Mouse (Mus musculus): Measurements from ENCODE around the gene Grik3. TPM values are rescaled to one million over a fixed set of nuclear protein-coding genes. Genes with fewer than 3 reads are reported as not detected.

The Grik3 gene
- polyA plus RNA-seq, 1 experiment from 2014 or later, result 0.15 TPM

DNA sequence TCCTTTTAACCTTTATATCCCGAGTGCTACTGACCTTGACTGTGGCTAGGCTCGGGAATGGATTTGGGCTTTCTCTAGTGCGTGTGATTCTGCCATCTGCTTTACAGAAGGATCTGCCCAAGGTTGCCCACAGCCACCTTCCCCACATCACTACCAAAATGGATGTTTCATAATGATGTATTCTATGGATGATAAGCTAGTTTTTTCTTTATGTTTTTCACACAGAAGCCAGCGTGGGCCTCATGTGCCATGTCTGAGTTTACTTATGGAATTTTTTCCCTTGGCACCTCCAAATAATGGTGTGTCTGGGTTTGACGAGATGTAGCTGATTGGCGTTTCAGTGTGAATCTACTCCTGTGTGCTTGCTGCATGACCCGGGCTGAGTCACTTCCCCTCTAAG, 7.0 kb downstream of the Grik3 start:
- Histone ChIP-seq H3K27ac (no peak overlapping the region), H3K36me3 (no peaks in the 10 kb centered on the region), H3K4me3 (no peak overlapping the region), H3K27me3 (ENCODE audit: insufficient read depth, poor library complexity, severe bottlenecking) (peaks cover 81% of the 10 kb centered on the region), H3K9me3 (no peaks in the 10 kb centered on the region), H3K4me1 (no peaks in the 10 kb centered on the region)
- 29% methylated on average over 7 of the region's 7 CpGs for WGBS
- DNase-seq (ENCODE audit: low spot score), result no peak

DNA sequence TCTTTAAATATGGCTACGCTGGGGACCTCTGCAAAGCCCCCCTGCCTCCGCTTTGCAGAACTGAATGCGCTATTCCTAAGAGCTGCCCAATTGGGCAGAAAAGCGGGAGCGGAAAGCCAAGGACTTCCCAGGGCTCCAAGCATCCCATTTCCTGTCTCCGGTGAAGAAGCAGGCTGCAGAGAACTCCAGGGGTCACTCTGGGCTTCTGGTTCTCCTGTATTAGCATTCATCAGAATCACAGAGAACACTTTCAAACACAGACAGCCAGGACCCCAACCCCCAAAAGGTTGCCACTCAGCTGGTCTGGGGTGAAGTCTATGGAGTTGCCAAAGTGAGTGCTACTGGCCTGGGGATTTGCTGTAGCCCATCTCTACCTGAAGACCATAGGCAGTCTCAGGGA, 8.4 kb downstream of the Grik3 start:
- Histone ChIP-seq H3K36me3 (no peaks in the 10 kb centered on the region), H3K9me3 (no peaks in the 10 kb centered on the region), H3K4me1 (no peaks in the 10 kb centered on the region), H3K4me3 (no peak overlapping the region), H3K27ac (no peak overlapping the region), H3K27me3 (ENCODE audit: insufficient read depth, poor library complexity, severe bottlenecking) (peaks cover 67% of the 10 kb centered on the region)
- DNase-seq (ENCODE audit: low spot score), result no peak
- 9% methylated on average over 6 of the region's 6 CpGs for WGBS

DNA sequence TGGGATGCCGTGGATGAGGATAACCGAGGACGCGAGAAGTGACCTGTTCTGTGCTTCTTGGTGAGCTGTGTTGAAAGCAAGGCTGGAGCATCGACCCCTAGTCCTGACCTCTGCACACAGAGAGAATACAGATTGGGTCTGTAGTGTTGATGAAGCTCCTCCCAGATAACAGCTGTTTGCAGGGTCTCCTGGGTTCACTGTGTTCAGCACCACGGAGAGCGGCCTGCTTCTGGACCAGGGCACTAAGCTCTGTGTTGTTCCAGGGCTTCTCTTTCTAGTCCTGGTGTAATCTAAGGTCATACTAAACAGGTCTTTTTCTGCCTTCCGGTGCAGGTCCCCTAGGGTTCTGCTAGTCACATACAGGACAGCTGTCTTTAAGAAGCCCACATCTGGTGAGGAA, 12.4 kb downstream of the Grik3 start:
- no peaks in the 10 kb centered on the region for H3K9me3 ChIP-seq
- no peaks in the 10 kb centered on the region for H3K36me3 ChIP-seq
- peaks cover 29% of the 10 kb centered on the region for H3K27me3 ChIP-seq (ENCODE audit: insufficient read depth, poor library complexity, severe bottlenecking)
- no peaks in the 10 kb centered on the region for H3K4me1 ChIP-seq
- H3K4me3 ChIP-seq, result no peak overlapping the region
- no peak overlapping the region for H3K27ac ChIP-seq
- no peak for DNase-seq (ENCODE audit: low spot score)
- WGBS, result 48% methylated on average over 8 of the region's 8 CpGs

DNA sequence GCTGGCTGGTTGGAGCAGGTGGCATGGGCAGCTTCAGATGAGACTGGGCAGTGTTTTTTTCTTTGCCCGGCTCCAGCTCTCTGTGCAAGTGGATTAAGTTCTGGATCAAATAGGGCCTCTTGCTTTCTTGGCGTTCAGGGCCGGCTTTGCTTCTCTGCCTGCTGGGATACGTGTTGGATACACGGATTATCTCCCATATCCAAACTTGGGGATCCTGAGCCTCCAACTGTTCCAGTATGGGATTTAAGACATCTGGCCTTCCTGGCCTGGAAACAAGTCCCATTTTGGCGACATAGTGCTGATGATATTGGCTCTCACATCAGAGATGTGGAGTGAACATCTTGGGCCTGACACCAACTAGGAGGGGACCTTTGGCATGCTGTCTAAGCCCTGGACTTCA, 21.9 kb downstream of the Grik3 start:
- 80% methylated on average over 6 of the region's 6 CpGs for WGBS
- Histone ChIP-seq H3K4me3 (no peak overlapping the region), H3K27ac (no peak overlapping the region), H3K4me1 (no peaks in the 10 kb centered on the region), H3K9me3 (no peaks in the 10 kb centered on the region), H3K36me3 (no peaks in the 10 kb centered on the region), H3K27me3 (ENCODE audit: insufficient read depth, poor library complexity, severe bottlenecking) (peaks cover 47% of the 10 kb centered on the region)
- DNase-seq (ENCODE audit: low spot score), result no peak

DNA sequence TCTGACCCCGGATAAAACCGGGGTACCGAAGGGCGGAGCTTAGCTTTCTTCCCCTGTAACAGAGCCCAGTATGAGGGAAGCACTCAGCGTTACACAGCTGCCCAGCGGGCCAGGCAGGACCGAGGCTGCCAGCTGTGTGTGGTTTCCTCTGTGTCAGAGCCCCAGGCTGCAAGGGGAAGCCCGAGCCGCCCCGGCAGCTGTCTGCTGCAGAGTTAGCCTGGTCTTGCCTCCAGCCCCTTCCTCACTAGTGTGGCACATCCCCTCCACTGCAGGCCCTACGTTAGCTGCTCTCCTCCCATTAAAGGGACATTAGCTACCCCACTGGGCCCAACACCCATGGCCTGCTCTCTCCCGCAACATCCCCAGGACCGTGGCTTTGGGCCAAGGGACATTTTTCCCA, 25.1 kb downstream of the Grik3 start:
- DNase-seq (ENCODE audit: low spot score), result no peak
- WGBS, result 63% methylated on average over 13 of the region's 13 CpGs
- peaks cover 30% of the 10 kb centered on the region for H3K27me3 ChIP-seq (ENCODE audit: insufficient read depth, poor library complexity, severe bottlenecking)
- no peaks in the 10 kb centered on the region for H3K36me3 ChIP-seq
- no peak overlapping the region for H3K4me3 ChIP-seq
- no peak overlapping the region for H3K27ac ChIP-seq
- H3K9me3 ChIP-seq, result no peaks in the 10 kb centered on the region
- no peaks in the 10 kb centered on the region for H3K4me1 ChIP-seq

DNA sequence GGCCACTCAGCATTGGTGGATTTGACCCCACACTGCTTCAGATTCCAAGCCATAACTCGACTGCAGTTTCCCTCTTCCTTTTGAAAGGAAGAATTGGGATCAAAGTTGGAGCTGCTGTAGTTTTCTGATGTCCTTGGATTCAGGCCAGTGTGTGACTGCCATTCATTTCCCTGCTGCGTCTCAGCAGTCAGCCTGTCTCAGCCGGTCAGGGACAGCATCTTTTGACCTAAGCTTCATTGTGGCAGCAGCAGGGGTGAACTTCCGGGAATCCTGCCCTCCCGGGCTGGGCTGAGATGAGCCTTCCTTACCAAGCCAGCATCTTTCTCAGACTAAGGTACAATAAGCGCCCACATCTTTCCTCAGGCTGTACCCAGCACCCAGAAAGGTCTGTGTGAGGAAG, 26.1 kb downstream of the Grik3 start:
- no peak for DNase-seq (ENCODE audit: low spot score)
- Histone ChIP-seq H3K4me3 (no peak overlapping the region), H3K4me1 (no peaks in the 10 kb centered on the region), H3K27me3 (ENCODE audit: insufficient read depth, poor library complexity, severe bottlenecking) (peaks cover 26% of the 10 kb centered on the region), H3K27ac (no peak overlapping the region), H3K36me3 (no peaks in the 10 kb centered on the region), H3K9me3 (no peaks in the 10 kb centered on the region)
- WGBS, result 60% methylated on average over 6 of the region's 6 CpGs

DNA sequence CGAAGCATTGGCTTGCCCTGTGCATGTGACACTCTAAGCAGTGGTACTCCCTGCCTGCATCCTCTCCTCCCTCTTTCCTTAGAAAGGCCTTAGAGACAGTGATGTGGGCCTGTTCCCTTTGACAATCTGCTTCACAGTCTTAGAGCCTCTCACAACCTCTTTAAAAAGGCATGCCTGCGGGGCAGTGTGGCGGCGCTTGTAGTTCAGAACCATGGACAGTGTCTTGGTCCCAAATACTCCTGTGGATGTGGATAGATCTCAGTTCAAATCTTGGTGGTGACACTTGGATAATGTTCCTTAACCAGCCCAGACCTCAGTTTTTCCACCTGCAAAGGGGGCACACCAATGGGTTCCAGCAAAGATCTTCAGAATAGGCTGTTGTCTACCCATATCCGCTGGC, 28.4 kb downstream of the Grik3 start:
- no peaks in the 10 kb centered on the region for H3K36me3 ChIP-seq
- H3K27me3 ChIP-seq (ENCODE audit: insufficient read depth, poor library complexity, severe bottlenecking), result peaks cover 18% of the 10 kb centered on the region
- H3K9me3 ChIP-seq, result no peaks in the 10 kb centered on the region
- no peak overlapping the region for H3K27ac ChIP-seq
- WGBS, result 67% methylated on average over 5 of the region's 5 CpGs
- H3K4me3 ChIP-seq, result no peak overlapping the region
- no peak for DNase-seq (ENCODE audit: low spot score)
- H3K4me1 ChIP-seq, result no peaks in the 10 kb centered on the region

DNA sequence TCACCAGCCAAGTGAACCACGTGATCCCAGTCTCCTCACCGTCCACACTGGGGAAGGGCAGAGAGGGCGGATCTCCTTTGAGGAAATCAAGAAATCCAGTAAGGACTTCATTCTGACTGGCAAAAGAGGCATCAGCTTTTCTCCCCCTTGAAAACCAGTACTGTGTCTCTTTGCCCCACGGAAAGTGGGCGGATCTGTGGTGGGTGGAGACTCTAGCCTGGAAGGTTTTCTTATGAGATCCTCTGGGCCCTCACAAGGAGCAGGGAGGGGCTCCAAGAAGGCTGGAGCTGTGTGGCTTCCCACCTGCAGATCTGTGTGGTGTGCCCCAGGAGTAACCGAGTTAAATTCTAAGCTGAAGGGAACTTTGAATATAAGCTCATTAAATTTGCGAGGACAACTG, 32.4 kb downstream of the Grik3 start:
- no peaks in the 10 kb centered on the region for H3K4me1 ChIP-seq
- DNase-seq (ENCODE audit: low spot score), result no peak
- no peak overlapping the region for H3K27ac ChIP-seq
- H3K36me3 ChIP-seq, result no peaks in the 10 kb centered on the region
- no peak overlapping the region for H3K4me3 ChIP-seq
- H3K9me3 ChIP-seq, result no peaks in the 10 kb centered on the region
- peaks cover 9% of the 10 kb centered on the region for H3K27me3 ChIP-seq (ENCODE audit: insufficient read depth, poor library complexity, severe bottlenecking)
- 58% methylated on average over 7 of the region's 7 CpGs for WGBS

DNA sequence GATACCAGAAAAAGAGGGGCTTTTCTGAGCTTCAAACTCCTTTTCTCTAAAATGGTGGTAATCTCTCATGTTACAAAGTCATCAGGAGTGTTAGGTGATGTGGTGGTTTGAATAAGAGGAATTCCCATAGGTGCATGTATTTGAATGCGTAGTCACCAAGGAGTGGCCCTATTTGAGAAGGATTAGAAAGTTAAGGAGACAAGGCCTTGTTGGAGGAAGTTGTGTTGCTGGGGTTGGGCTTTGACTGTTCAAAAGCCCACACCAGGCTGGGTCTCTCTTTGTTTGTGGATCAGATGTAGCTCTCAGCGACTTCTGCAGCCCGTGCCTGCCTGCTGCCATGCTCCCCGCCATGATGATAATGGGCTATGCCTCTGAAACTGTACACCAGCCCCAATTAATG, 34.8 kb downstream of the Grik3 start:
- Histone ChIP-seq H3K27me3 (ENCODE audit: insufficient read depth, poor library complexity, severe bottlenecking) (peaks cover 9% of the 10 kb centered on the region), H3K4me3 (no peak overlapping the region), H3K4me1 (no peaks in the 10 kb centered on the region), H3K9me3 (no peaks in the 10 kb centered on the region), H3K36me3 (no peaks in the 10 kb centered on the region), H3K27ac (no peak overlapping the region)
- DNase-seq (ENCODE audit: low spot score), result no peak
- 76% methylated on average over 4 of the region's 4 CpGs for WGBS

DNA sequence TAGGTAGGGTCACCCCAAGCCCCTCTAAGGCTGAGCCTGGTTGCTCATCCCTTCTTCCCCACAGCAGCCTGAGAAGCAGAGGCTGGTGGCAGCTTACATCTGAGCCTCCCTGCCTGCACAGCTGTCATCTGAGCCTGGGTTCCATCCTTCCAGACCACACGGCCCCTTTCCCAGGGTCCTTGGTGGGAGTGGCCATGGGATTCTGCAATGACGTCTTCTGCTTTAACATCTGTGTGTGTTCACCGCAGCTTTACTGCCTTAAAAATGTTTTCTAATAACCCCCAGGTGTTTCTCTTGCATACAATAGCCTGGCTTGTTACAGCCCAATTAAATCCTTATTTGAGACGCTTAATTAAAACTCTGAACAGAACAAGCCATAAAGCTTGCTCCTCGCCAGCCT, 35.9 kb downstream of the Grik3 start:
- Histone ChIP-seq H3K4me3 (no peak overlapping the region), H3K9me3 (no peaks in the 10 kb centered on the region), H3K36me3 (no peaks in the 10 kb centered on the region), H3K27ac (no peak overlapping the region), H3K4me1 (no peaks in the 10 kb centered on the region), H3K27me3 (ENCODE audit: insufficient read depth, poor library complexity, severe bottlenecking) (peaks cover 13% of the 10 kb centered on the region)
- DNase-seq (ENCODE audit: low spot score), result no peak
- 74% methylated on average over 5 of the region's 5 CpGs for WGBS

DNA sequence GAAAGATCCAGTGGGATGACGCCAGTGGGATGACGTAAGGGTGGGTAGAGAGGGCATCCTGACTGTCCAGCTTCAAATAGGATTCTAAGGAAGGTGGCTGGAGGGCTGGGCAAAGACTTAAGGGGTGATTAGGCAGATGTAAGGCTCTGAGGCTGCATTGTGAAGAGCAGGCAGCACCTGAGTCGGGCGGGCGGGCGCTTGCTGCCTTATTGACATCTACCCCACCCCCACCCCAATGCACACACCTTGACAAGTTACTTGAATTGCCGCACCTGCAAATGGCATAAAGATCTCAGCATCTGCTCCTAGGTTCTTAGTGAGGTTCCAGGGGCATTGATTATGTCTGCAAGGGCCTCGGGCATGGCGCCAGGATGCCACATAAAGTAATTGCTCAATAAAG, 43.5 kb downstream of the Grik3 start:
- H3K4me3 ChIP-seq, result no peak overlapping the region
- DNase-seq (ENCODE audit: low spot score), result no peak
- H3K27me3 ChIP-seq (ENCODE audit: insufficient read depth, poor library complexity, severe bottlenecking), result peaks cover 76% of the 10 kb centered on the region
- no peak overlapping the region for H3K27ac ChIP-seq
- no peaks in the 10 kb centered on the region for H3K9me3 ChIP-seq
- peaks cover 13% of the 10 kb centered on the region for H3K4me1 ChIP-seq
- 32% methylated on average over 9 of the region's 9 CpGs for WGBS
- no peaks in the 10 kb centered on the region for H3K36me3 ChIP-seq

DNA sequence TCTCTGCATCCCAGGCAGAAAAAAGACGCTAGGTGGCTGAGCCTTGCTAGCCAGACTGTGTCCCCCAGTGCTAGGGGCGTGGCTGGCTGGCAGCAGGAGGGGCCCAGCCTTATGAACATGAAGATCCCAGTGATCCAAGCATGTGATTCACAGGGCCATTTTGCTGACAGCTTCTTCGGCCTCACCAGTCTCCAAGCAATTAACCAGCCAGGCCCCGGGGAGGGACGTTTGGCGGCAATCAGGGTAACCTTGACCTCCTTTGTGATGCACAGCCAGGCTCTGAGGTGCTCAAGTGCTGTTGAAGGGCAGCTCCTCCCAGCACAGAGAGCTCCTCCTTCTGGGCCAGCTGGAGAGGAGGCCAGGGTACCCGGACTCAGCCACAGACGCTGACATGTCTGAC, 43.9 kb downstream of the Grik3 start:
- Histone ChIP-seq H3K27ac (no peak overlapping the region), H3K36me3 (no peaks in the 10 kb centered on the region), H3K4me3 (no peak overlapping the region), H3K9me3 (no peaks in the 10 kb centered on the region), H3K27me3 (ENCODE audit: insufficient read depth, poor library complexity, severe bottlenecking) (peaks cover 81% of the 10 kb centered on the region), H3K4me1 (peaks cover 13% of the 10 kb centered on the region)
- no peak for DNase-seq (ENCODE audit: low spot score)
- 3% methylated on average over 8 of the region's 8 CpGs for WGBS

DNA sequence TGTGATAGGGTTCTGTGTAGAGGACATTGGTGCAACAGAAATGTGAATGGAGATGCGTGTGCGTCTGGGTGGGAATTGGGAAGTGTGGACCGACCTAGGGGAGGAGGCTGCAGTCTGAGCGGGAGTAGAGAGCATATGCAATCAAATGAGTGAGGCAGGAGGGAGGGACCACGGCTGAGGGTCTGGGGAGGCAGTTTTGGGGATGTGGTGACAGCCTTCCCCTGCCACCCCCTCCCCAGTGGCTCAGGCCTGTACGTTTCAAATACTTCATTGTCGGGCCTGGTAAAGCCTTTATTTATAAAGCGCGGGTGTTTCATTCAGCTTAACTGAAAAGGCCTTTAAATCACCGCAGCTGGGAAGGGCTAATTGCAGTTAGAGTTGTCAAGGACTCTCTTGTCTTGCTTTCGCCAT, 44.5 kb downstream of the Grik3 start:
- 15% methylated on average over 11 of the region's 11 CpGs for WGBS
- no peak overlapping the region for H3K27ac ChIP-seq
- peaks cover 82% of the 10 kb centered on the region for H3K27me3 ChIP-seq (ENCODE audit: insufficient read depth, poor library complexity, severe bottlenecking)
- DNase-seq (ENCODE audit: low spot score), result no peak
- H3K4me3 ChIP-seq, result no peak overlapping the region
- no peaks in the 10 kb centered on the region for H3K9me3 ChIP-seq
- H3K4me1 ChIP-seq, result peaks cover 13% of the 10 kb centered on the region
- H3K36me3 ChIP-seq, result no peaks in the 10 kb centered on the region

DNA sequence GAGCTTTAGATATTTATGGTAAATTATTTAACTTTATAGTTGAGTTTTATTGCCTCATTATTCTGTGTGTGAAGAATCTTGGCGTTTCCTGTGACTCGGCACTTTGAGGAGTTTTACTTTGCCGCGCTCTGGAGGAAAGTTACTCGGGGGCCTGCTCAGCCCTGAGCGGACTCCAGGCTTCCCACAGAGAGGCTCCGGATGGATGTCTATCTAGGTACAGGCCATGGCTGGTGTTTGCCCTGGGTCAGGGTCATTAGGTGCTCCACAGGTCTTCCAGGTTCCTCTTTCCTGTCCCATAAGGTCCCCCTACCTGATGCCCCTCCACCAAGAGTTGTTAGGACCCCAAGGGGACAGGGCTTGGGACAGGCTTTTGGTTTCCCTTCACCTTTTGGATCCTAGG, 45.0 kb downstream of the Grik3 start:
- no peak overlapping the region for H3K4me3 ChIP-seq
- peaks cover 13% of the 10 kb centered on the region for H3K4me1 ChIP-seq
- H3K36me3 ChIP-seq, result no peaks in the 10 kb centered on the region
- H3K27me3 ChIP-seq (ENCODE audit: insufficient read depth, poor library complexity, severe bottlenecking), result peaks cover 85% of the 10 kb centered on the region
- H3K9me3 ChIP-seq, result no peaks in the 10 kb centered on the region
- DNase-seq (ENCODE audit: low spot score), result no peak
- no peak overlapping the region for H3K27ac ChIP-seq
- WGBS, result 17% methylated on average over 7 of the region's 7 CpGs
